Mouse (Mus musculus) mammary gland, adult 2 months (tissue): Measurements from ENCODE around the gene Dcun1d5. TPM values are rescaled to one million over a fixed set of nuclear protein-coding genes. Genes with fewer than 3 reads are reported as not detected.

Source experiments
- polyA plus RNA-seq: library from polyadenylated mRNA; depleted of rRNA; stranded (reverse); fragments of >200 nt; gene quantifications from 2 replicates; pipeline ENCODE4 v1.2.3, GENCODE M21; 2012; ENCODE audit warnings: low replicate concordance; rRNA removed

Dcun1d5 gene
- polyA plus RNA-seq = 18.4 and 40.1 TPM in 2 replicates

DNA sequence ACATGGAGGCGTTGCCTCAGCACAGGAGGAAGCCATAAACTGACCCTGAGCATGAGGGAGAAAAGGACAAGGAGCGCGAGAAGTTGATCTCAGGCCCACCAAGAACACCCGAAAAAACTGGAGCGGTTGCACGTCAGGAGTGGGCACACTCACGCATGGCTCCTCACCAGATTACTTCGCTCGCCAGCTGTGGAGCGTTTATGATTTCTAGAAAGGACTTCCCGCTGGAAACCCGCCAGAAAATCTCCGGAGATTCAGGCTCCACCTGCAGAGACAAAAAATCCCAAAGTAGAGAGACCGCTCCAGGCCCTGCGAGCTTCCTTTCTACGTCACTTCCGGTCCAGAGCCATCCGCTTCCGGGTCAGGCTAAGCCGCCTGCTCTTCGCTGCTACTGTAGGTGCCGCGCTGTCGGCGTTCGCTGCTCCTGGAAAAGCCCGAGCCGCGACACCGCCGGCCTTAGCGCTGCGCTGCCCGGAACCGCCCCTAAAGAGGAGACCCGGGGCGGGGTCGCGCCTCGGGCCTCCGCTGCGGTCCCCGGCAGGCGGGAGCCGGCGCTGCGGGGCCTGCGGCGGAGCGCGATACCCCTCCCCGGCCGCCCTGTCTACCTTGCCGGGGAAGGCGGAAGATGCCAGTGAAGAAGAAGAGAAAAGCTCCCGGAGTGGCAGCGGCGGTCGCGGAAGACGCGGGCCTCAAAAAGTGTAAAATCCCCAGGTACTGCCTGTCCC lies at the start of gene Dcun1d5, which contains the start of gene Dync2h1:
TSS of gene Dcun1d5 (plus strand) at position 349 of the 725 bp plus-strand sequence.
TSS of gene Dync2h1 (minus strand) at position 275 of the 725 bp plus-strand sequence.

Other genes starting within 250 kb of the Dcun1d5 start
- 0.44 and 1.1 TPM in 2 replicates for gene Dync2h1, start 74 bp upstream of the Dcun1d5 start, polyA plus RNA-seq
- gene Mmp13, start 88.0 kb downstream of the Dcun1d5 start, polyA plus RNA-seq = 0.07 and 0.47 TPM in 2 replicates
- 0.51 and 1.7 TPM in 2 replicates for gene Mmp12, start 159.9 kb downstream of the Dcun1d5 start, polyA plus RNA-seq
- gene Mmp1b, start 203.5 kb downstream of the Dcun1d5 start, polyA plus RNA-seq = not detected in 2 replicates